Mouse (Mus musculus) thymus, postnatal 14 days (tissue): Measurements from ENCODE around the gene Olfr1378.
A peak's percentile ranks its signal among the peaks of the same experiment; 100 is the strongest.

ENCODE experiments used
- DNase-seq: peaks from one replicate; pipeline ENCODE4 v3.0.0; 2021

Olfr1378 gene

GRCm38 (mm10) chr11:50966230-50966629, at the start of gene Olfr1378:
Gene Olfr1378, plus strand, starts transcription at chr11:50966530.
- no peak for DNase-seq

GRCm38 (mm10) chr11:50930469-50931014, 35.8 kb upstream of the Olfr1378 start:
- DNase-seq = no peak

GRCm38 (mm10) chr11:50931021-50931420, 35.3 kb upstream of the Olfr1378 start:
- no peak for DNase-seq

GRCm38 (mm10) chr11:50931451-50931866, 34.9 kb upstream of the Olfr1378 start, which contains the start of gene Zfp354b:
Gene Zfp354b, minus strand, starts transcription at chr11:50931633.
- peak; percentile 63 for DNase-seq

GRCm38 (mm10) chr11:50932040-50932439, 34.3 kb upstream of the Olfr1378 start:
- no peak for DNase-seq

- no peak for DNase-seq
Measured at GRCm38 (mm10) chr11:50938435-50938834, 27.9 kb upstream of the Olfr1378 start.

- DNase-seq = peak; percentile 25
Measured at GRCm38 (mm10) chr11:50939621-50940366, 26.5 kb upstream of the Olfr1378 start.

- DNase-seq = no peak
Measured at GRCm38 (mm10) chr11:50942386-50942785, 23.9 kb upstream of the Olfr1378 start.

- no peak for DNase-seq
Measured at GRCm38 (mm10) chr11:50943506-50943905, 22.8 kb upstream of the Olfr1378 start, which contains the start of gene 4933414I15Rik. Gene 4933414I15Rik, minus strand, starts transcription at chr11:50943765.

GRCm38 (mm10) chr11:50952290-50952689, 14.0 kb upstream of the Olfr1378 start:
- DNase-seq = no peak

- DNase-seq = no peak
Measured at GRCm38 (mm10) chr11:50953665-50954064, 12.7 kb upstream of the Olfr1378 start, which contains the start of gene Prop1. Gene Prop1, minus strand, starts transcription at chr11:50953765.

GRCm38 (mm10) chr11:50964886-50965285, 1.4 kb upstream of the Olfr1378 start:
- no peak for DNase-seq

- no peak for DNase-seq
Measured at GRCm38 (mm10) chr11:50977216-50977615, 10.9 kb downstream of the Olfr1378 start.

- no peak for DNase-seq
Measured at GRCm38 (mm10) chr11:50981667-50982066, 15.3 kb downstream of the Olfr1378 start, which contains the start of gene Olfr1377. Gene Olfr1377, plus strand, starts transcription at chr11:50981967.

- DNase-seq = no peak
Measured at GRCm38 (mm10) chr11:51003296-51003695, 37.0 kb downstream of the Olfr1378 start, which contains the start of gene Olfr51. Gene Olfr51, plus strand, starts transcription at chr11:51003596.

- DNase-seq = no peak
Measured at GRCm38 (mm10) chr11:51011821-51012220, 45.5 kb downstream of the Olfr1378 start.

GRCm38 (mm10) chr11:51013936-51014335, 47.6 kb downstream of the Olfr1378 start, which contains the start of gene Olfr54:
Gene Olfr54, plus strand, starts transcription at chr11:51014236.
- DNase-seq = no peak

- DNase-seq = no peak
Measured at GRCm38 (mm10) chr11:51016341-51016740, 50.0 kb downstream of the Olfr1378 start.
